8 mouse cellular contexts compared by ENCODE assay signal in the genomic region with DNA sequence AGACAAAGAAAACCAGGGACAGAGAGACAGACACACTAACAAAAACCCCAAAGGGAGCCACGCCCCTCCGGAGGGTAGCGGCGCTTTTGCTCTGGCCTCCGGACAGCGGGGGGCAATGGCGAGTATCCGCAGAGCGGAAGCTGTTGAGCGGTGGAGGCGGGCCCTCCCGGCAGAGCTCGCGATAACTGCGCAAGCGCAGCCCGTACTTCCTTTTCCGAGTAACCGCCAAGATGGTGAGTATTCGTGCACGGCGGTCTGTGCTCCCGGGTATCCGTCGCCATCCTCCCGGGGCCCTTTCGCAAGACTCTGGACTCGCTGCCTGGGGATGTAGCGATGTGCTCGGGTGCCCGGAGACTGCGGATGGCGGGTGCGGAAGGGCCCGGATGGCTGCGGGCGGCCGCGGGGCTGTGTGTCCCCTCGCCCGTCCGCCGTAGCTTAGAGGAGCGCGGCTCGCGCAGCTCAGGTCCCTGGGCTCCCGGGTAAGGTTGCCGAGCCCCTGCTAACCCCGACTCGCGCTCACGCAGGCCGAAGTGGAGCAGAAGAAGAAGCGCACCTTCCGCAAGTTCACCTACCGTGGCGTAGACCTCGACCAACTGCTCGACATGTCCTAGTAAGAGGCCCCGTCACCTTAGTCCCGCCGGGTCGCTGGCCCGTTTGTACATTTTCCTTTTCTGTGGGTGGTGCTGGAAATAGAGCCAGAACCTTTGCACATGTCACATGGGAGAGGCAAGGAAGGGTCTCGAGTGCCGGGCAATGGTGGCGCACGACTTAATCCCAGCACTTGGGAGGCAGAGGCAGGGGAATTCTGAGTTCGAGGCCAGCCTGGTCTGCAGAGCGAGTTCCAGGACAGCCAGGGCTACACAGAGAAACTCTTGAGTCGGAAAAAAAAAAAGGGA. TPM values are rescaled to one million over a fixed set of nuclear protein-coding genes. Genes with fewer than 3 reads are reported as not detected.
DNase-seq lines count a peak whose midpoint lies in the region; ATAC-seq lines count a peak whose summit lies in the region.

A gene (plus strand): TSS at position 203 of the 896 bp plus-strand sequence.

- intact Hi-C loops in heart, postnatal 14 days (cut with DNase I): no loop called here

- DNase-seq in ES-CJ7 (ENCODE audit: low read depth, low spot score): peak; percentile 97
- peak; percentile 94 for DNase-seq in cerebellum, adult 11 months
- peak; percentile 98 for DNase-seq in forebrain, embryonic 14.5 days (ENCODE audit: low spot score)
- peak; percentile 94 to 96 for DNase-seq in heart, postnatal 14 days
- DNase-seq in layer of hippocampus, adult 11-12 months (ENCODE audit: low spot score): peak; percentile 93
- peak; percentile 94 to 96 for DNase-seq in lung, adult 18-20 months
- peak; percentile 94 for DNase-seq in testis, postnatal 14 days (ENCODE audit: low spot score)

- peaks cover 39% of the 10 kb centered on the region for H3K36me3 ChIP-seq in forebrain, embryonic 14.5 days (ENCODE audit: control insufficient read depth, insufficient read depth, low read length)
- peaks cover 22% of the 10 kb centered on the region for H3K36me3 ChIP-seq in neural tube, embryonic 15.5 days

- peaks cover 26% of the 10 kb centered on the region for H3K4me1 ChIP-seq in forebrain, embryonic 14.5 days (ENCODE audit: control insufficient read depth, insufficient read depth, low read length)
- H3K4me1 ChIP-seq in neural tube, embryonic 15.5 days: peaks cover 52% of the 10 kb centered on the region

- H3K9me3 ChIP-seq in forebrain, embryonic 14.5 days (replicated peaks; ENCODE audit: control insufficient read depth, low read length): no peaks in the 10 kb centered on the region
- H3K9me3 ChIP-seq in neural tube, embryonic 15.5 days (replicated peaks): no peaks in the 10 kb centered on the region

- H3K27me3 ChIP-seq in forebrain, embryonic 14.5 days (replicated peaks; ENCODE audit: control insufficient read depth, insufficient read depth, low read length): no peaks in the 10 kb centered on the region
- no peaks in the 10 kb centered on the region for H3K27me3 ChIP-seq in neural tube, embryonic 15.5 days (replicated peaks)

- peak within 1 kb of the TSS; percentile 96 for H3K4me2 ChIP-seq in forebrain, embryonic 14.5 days (ENCODE audit: low read length)
- H3K4me2 ChIP-seq in neural tube, embryonic 15.5 days: peak within 1 kb of the TSS; percentile 82

- ATAC-seq in forebrain, embryonic 14.5 days: peak; percentile 85
- peak; percentile 77 for ATAC-seq in neural tube, embryonic 15.5 days (ENCODE audit: low FRiP score)

- under 1% methylated on average over 66 of the region's 72 CpGs for WGBS in forebrain, embryonic 14.5 days
- under 1% methylated on average over 72 of the region's 72 CpGs for WGBS in neural tube, embryonic 15.5 days

- peak within 1 kb of the TSS; percentile 93 for H3K27ac ChIP-seq in forebrain, embryonic 14.5 days (ENCODE audit: low read depth, low read length)
- peak within 1 kb of the TSS; percentile 94 for H3K27ac ChIP-seq in neural tube, embryonic 15.5 days (replicated peaks)

- H3K9ac ChIP-seq in forebrain, embryonic 14.5 days (ENCODE audit: low read length): peak within 1 kb of the TSS; percentile 98
- H3K9ac ChIP-seq in neural tube, embryonic 15.5 days (replicated peaks): peak within 1 kb of the TSS; percentile 95

- H3K4me3 ChIP-seq in forebrain, embryonic 14.5 days (ENCODE audit: low read depth, low read length): peak within 1 kb of the TSS; percentile 90
- peak within 1 kb of the TSS; percentile 88 for H3K4me3 ChIP-seq in neural tube, embryonic 15.5 days (replicated peaks)

RNA-seq across cellular contexts. Expression of the gene that starts here (rescaled TPM):
- polyA plus RNA-seq in forebrain, embryonic 14.5 days (2014; fragmentation: Nextera tagmentation; extraction: Ambion mirVana): 694 and 922 TPM in 2 replicates
- 100 to 1,000 TPM; 652 to 716 TPM for total RNA-seq in heart, postnatal 14 days (2021)
- polyA plus RNA-seq in neural tube, embryonic 15.5 days (2015; fragmentation: Nextera tagmentation; extraction: Ambion mirVana): 544 and 638 TPM in 2 replicates

Comparison
In these comparisons a context has a peak if more than half of its experiments do, and no peak if none do; other contexts are left out.
1. Peak in every context shown above with its lines: DNase-seq, ATAC-seq, H3K4me3 ChIP-seq and H3K27ac ChIP-seq.